Mouse (Mus musculus) midbrain, embryonic 12.5 days (tissue): ENCODE measurements around the gene Mars. TPM values are rescaled to one million over a fixed set of nuclear protein-coding genes. Genes with fewer than 3 reads are reported as not detected.

Experiments used
- ATAC-seq: fragments of 200-750 bp; cut with Nextera tagmentation; 2 replicates; pipeline ENCODE4 v1.8.0; 2017; ENCODE audit warnings: low read depth, moderate TSS enrichment, moderate library complexity; ENCODE audit not compliant: low FRiP score
- H3K27ac ChIP-seq: fragments of 300-500 bp; sonication (generic); replicated peaks from 2 replicates; pipeline ENCODE4 v1.5.1; 2016; ENCODE audit warnings: mild to moderate bottlenecking
- H3K27me3 ChIP-seq: fragments of 300-500 bp; sonication (generic); 2 replicates; pipeline ENCODE4 v1.6.1; 2016; ENCODE audit warnings: mild to moderate bottlenecking
- H3K36me3 ChIP-seq: fragments of 300-500 bp; sonication (generic); 2 replicates; pipeline ENCODE4 v1.6.1; 2016
- H3K4me1 ChIP-seq: fragments of 300-500 bp; sonication (generic); 2 replicates; pipeline ENCODE4 v1.6.1; 2016
- H3K4me2 ChIP-seq: fragments of 300-500 bp; sonication (generic); replicated peaks from 2 replicates; pipeline ENCODE4 v1.6.1; 2016; ENCODE audit warnings: mild to moderate bottlenecking, moderate library complexity
- H3K4me3 ChIP-seq: fragments of 300-500 bp; sonication (generic); 2 replicates; pipeline ENCODE4 v1.5.1; 2016; ENCODE audit warnings: mild to moderate bottlenecking
- H3K9ac ChIP-seq: fragments of 300-500 bp; sonication (generic); replicated peaks from 2 replicates; pipeline ENCODE4 v1.6.1; 2016; ENCODE audit warnings: mild to moderate bottlenecking, moderate library complexity
- H3K9me3 ChIP-seq: fragments of 300-500 bp; sonication (generic); 2 replicates; pipeline ENCODE4 v1.6.1; 2016; ENCODE audit warnings: mild to moderate bottlenecking
- WGBS: fragments of 180-500 bp; shearing (Covaris S2); methylation state at CpG from one replicate; pipeline ENCODE4 v1.1.7; 2016; 5-methylcytosine and 5-hydroxymethylcytosine counted together
- polyA plus RNA-seq: library from polyadenylated mRNA; unstranded; fragments of >200 nt; fragmentation: Nextera tagmentation; extraction: Ambion mirVana; gene quantifications from 2 replicates; pipeline ENCODE4 v1.2.1, GENCODE M21; 2016

Gene Mars
- polyA plus RNA-seq, 1 experiment from 2014 or later, result 156 TPM

GRCm38 (mm10) chr10:127297015-127297871 is 14.3 kb downstream of the Mars start:
- H3K9me3 ChIP-seq, result no peaks in the 10 kb centered on the region
- no peaks in the 10 kb centered on the region for H3K27me3 ChIP-seq
- H3K4me3 ChIP-seq, result no peak overlapping the region
- 93% methylated on average over 16 of the region's 16 CpGs for WGBS
- H3K4me2 ChIP-seq, result no peak overlapping the region
- ATAC-seq, result no peak
- peaks cover 4% of the 10 kb centered on the region for H3K4me1 ChIP-seq
- no peak overlapping the region for H3K9ac ChIP-seq
- H3K27ac ChIP-seq, result no peak overlapping the region
- H3K36me3 ChIP-seq, result peaks cover 93% of the 10 kb centered on the region

DNA sequence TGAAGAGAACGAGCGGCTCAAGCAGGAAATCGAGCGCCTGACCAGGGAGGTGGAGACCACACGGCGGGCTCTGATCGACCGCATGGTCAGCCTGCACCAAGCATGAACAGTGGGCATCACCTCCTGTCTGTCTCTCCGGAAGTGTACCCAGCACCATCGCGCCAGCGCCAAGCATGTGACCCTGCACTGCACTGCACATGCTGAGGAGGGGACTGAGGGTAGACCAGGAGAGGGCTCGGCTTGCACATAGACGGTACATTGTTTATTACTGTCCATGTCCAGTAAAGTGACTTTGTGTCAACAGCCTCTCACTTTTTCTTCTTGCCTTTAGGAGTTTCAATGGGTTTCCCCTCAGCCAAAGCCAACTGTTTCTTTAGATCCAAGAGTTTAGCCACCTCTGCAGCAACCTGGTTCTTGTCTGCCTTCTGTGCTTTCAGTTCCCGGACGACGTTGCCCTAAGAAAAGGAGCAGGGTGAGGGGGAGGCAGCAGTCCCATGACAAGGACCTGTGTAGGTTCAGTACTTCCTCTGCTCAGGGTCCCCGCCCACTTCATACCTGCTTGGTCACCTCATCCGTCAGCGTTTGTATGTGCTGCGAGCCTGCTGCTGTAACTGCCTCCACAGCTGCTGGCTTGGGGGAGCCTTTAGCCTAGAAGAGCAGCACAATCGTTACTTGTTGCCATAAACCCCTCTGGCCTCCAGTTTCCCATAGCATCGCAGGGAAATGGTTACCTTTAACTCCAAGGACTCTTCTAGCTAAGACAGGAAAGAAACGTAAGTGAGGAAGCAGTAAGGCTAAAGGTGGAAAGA is 15.4 kb downstream of the Mars start:
- no peak overlapping the region for H3K27ac ChIP-seq
- no peak for ATAC-seq
- no peak overlapping the region for H3K4me2 ChIP-seq
- H3K4me3 ChIP-seq, result no peak overlapping the region
- peaks cover 14% of the 10 kb centered on the region for H3K4me1 ChIP-seq
- no peak overlapping the region for H3K9ac ChIP-seq
- H3K9me3 ChIP-seq, result no peaks in the 10 kb centered on the region
- H3K36me3 ChIP-seq, result peaks cover 82% of the 10 kb centered on the region
- 95% methylated on average over 24 of the region's 24 CpGs for WGBS
- H3K27me3 ChIP-seq, result no peaks in the 10 kb centered on the region

GRCm38 (mm10) chr10:127294895-127295510 is 16.6 kb downstream of the Mars start:
- H3K27ac ChIP-seq, result no peak overlapping the region
- H3K9ac ChIP-seq, result no peak overlapping the region
- H3K4me2 ChIP-seq, result no peak overlapping the region
- H3K36me3 ChIP-seq, result peaks cover 70% of the 10 kb centered on the region
- no peak overlapping the region for H3K4me3 ChIP-seq
- H3K9me3 ChIP-seq, result no peaks in the 10 kb centered on the region
- peaks cover 15% of the 10 kb centered on the region for H3K4me1 ChIP-seq
- H3K27me3 ChIP-seq, result no peaks in the 10 kb centered on the region
- ATAC-seq, result no peak
- 93% methylated on average over 10 of the region's 10 CpGs for WGBS

- H3K9me3 ChIP-seq, result no peaks in the 10 kb centered on the region
- 92% methylated on average over 3 of the region's 3 CpGs for WGBS
- H3K4me1 ChIP-seq, result peaks cover 23% of the 10 kb centered on the region
- H3K9ac ChIP-seq, result no peak overlapping the region
- no peaks in the 10 kb centered on the region for H3K27me3 ChIP-seq
- no peak overlapping the region for H3K4me3 ChIP-seq
- ATAC-seq, result no peak
- no peak overlapping the region for H3K27ac ChIP-seq
- H3K4me2 ChIP-seq, result no peak overlapping the region
- H3K36me3 ChIP-seq, result peaks cover 57% of the 10 kb centered on the region
Measured at GRCm38 (mm10) chr10:127293590-127294113, 17.9 kb downstream of the Mars start.

- Histone ChIP-seq H3K4me1 (peaks cover 24% of the 10 kb centered on the region), H3K27me3 (no peaks in the 10 kb centered on the region), H3K9me3 (no peaks in the 10 kb centered on the region), H3K27ac (no peak overlapping the region), H3K4me2 (no peak overlapping the region), H3K9ac (no peak overlapping the region; the same call in 1 of the 2 replicates), H3K4me3 (no peak overlapping the region), H3K36me3 (peaks cover 51% of the 10 kb centered on the region)
- WGBS, result 88% methylated on average over 6 of the region's 6 CpGs
- no peak for ATAC-seq
Measured at GRCm38 (mm10) chr10:127292987-127293538, 18.5 kb downstream of the Mars start.

GRCm38 (mm10) chr10:127291881-127292638 is 19.5 kb downstream of the Mars start:
- Histone ChIP-seq H3K27ac (peak overlapping the region; percentile 98), H3K4me3 (peak overlapping the region; percentile 77), H3K27me3 (no peaks in the 10 kb centered on the region), H3K36me3 (peaks cover 44% of the 10 kb centered on the region), H3K9me3 (no peaks in the 10 kb centered on the region), H3K4me2 (peak overlapping the region; percentile 94), H3K4me1 (peaks cover 34% of the 10 kb centered on the region), H3K9ac (peak overlapping the region; percentile 74; the same call in 1 of the 2 replicates)
- WGBS, result 51% methylated on average over 5 of the region's 5 CpGs
- no peak for ATAC-seq

DNA sequence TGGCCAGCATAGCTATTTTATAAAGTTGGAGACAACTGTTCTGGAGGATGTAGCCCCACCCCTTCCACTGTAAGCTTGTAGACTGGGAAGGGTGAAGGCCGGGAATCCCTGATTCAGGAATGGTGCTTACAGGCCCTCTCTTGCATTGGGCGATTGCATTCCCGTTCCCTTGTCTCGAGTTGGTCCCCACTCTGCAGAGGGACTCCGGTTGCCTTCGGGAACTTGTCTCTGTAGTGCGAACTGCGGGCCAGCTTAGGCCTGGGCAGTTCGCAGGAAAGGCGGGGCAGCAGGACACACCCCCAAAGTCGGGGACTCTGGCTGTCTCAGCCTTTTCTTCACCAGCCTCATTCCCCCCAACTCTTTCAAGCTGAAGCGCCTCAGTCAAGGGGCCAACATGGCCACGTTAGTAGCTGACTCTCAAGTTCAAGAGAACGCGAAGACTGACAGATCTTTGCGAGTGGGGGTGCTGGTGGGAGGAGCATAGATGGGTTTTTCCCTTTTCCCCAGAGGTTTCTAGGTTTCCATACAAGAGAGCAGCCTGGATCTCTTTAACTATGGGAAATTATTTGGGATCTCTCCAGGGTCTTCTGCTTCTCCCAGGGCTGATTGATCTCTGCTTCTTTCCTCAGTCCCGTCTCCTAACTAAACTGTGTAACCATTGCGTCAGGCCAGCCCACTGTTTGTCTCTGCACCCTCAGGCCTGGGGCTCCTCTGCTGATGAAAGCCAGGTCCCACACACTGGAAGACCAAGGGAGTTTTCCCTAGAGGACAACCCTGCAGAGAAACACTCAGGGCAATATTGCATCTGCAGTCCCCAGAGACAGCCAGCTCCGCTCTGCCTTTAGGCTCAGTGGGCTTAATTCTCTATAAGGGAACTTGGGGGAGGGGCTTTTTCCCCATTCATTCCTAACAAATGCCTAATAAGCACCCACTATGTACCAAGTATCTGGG is 20.4 kb downstream of the Mars start:
- Histone ChIP-seq H3K9ac (peak overlapping the region; percentile 74), H3K9me3 (no peaks in the 10 kb centered on the region), H3K27me3 (no peaks in the 10 kb centered on the region), H3K36me3 (peaks cover 44% of the 10 kb centered on the region), H3K27ac (peak overlapping the region; percentile 98), H3K4me1 (peaks cover 43% of the 10 kb centered on the region), H3K4me2 (peak overlapping the region; percentile 94), H3K4me3 (peak overlapping the region; percentile 77)
- peak; percentile 55 for ATAC-seq
- WGBS, result 3% methylated on average over 19 of the region's 19 CpGs

- peak; percentile 89 for ATAC-seq
- Histone ChIP-seq H3K9me3 (no peaks in the 10 kb centered on the region), H3K4me1 (peaks cover 51% of the 10 kb centered on the region), H3K4me2 (peak overlapping the region; percentile 94), H3K27me3 (no peaks in the 10 kb centered on the region), H3K27ac (peak overlapping the region; percentile 98), H3K9ac (peak overlapping the region; percentile 74), H3K36me3 (peaks cover 44% of the 10 kb centered on the region), H3K4me3 (peak overlapping the region; percentile 77)
- 0% methylated on average over 47 of the region's 47 CpGs for WGBS
Measured at GRCm38 (mm10) chr10:127290307-127290929, 21.2 kb downstream of the Mars start.

DNA sequence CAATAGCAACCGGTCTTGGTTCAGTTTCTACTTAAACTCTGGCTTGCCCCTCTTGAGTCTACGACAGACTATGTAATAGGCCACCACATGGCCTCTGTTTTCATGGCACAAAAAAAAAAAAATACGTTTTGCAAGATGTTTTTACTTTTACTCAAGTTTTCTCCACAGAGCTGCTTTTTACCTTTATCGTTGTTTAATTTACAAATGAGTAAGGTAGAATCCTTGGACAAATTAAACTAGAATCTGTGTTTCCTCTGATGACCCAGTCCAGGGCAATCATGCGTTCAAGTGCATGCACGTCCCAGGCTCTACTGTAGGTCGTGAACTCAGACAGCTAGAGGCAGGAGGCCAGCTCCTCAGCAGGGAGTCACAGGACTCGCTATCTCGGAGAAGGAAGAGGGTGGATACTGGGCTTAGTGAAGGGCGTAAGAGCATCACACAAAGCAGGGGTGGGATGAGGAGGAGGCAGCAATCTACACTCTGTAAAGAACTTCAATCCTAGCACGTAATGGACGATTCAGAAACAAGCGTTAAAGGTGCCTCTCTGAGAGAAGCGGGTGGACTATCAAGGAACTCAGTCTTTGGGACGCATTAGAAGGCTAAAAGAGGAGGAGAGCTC is 21.9 kb downstream of the Mars start:
- H3K4me1 ChIP-seq, result peaks cover 57% of the 10 kb centered on the region
- 2% methylated on average over 15 of the region's 15 CpGs for WGBS
- peaks cover 44% of the 10 kb centered on the region for H3K36me3 ChIP-seq

More for the DNA sequence above, 21.9 kb downstream of the Mars start:
- peak; percentile 8 for ATAC-seq
- H3K9me3 ChIP-seq, result no peaks in the 10 kb centered on the region
- peak overlapping the region; percentile 98 for H3K27ac ChIP-seq
- peak overlapping the region; percentile 77 for H3K4me3 ChIP-seq
- H3K4me2 ChIP-seq, result peak overlapping the region; percentile 94
- H3K27me3 ChIP-seq, result no peaks in the 10 kb centered on the region
- H3K9ac ChIP-seq, result peak overlapping the region; percentile 89
